Mouse (Mus musculus) ES-E14 (cell line): ENCODE measurements at regions not wholly inside any gene's neighbourhood (a gene's known extent, or its start where the extent isn't known, plus 50 kb on each side); places are given as distances from the start of the nearest gene placed in this dataset.

Source experiments
- HCFC1 ChIP-seq: IDR thresholded peaks from 2 replicates; pipeline ENCODE4 v1.6.1; 2012; ENCODE audit warnings: low read length, inconsistent platforms, borderline replicate concordance; ENCODE audit not compliant: insufficient read depth
- MAFK ChIP-seq: IDR thresholded peaks from 2 replicates; pipeline ENCODE4 v1.6.1; 2014; ENCODE audit warnings: mild to moderate bottlenecking, low read depth, low read length, inconsistent platforms; ENCODE audit not compliant: insufficient read depth
- ZC3H11A ChIP-seq: IDR thresholded peaks from 2 replicates; pipeline ENCODE4 v1.6.1; 2012; ENCODE audit warnings: low read depth, mild to moderate bottlenecking, inconsistent platforms, low read length, borderline replicate concordance
- ZNF384 ChIP-seq: IDR thresholded peaks from 2 replicates; pipeline ENCODE4 v1.6.1; 2012; ENCODE audit warnings: low read depth, low read length, inconsistent platforms

DNA sequence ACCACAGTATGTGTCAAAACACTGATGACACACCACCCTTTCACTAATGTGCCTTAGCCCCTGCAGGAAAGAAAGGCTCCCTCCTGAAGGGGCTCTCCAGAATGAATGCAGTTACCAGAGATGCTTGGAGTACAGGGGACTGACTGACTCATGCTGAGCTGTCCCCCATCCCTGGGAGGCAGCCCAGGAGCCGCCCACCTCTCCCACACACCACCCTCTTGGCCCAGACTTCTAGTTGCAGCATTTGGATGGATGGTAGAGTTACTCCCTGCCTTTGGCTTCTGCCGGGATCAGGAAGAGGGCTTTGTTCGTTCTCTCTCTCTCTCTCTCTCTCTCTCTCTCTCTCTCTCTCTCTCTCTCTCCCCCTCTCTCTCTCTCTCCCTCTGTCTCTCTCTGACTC is 53.4 kb upstream of the Jun start:
- TF ChIP-seq ZC3H11A (no peak), ZNF384 (no peak), HCFC1 (no peak), MAFK (no peak)
